Mouse (Mus musculus): Measurements from ENCODE around the gene Mog. TPM values are rescaled to one million over a fixed set of nuclear protein-coding genes. Genes with fewer than 3 reads are reported as not detected.

The Mog gene
- polyA plus RNA-seq, 1 experiment, result not detected

DNA sequence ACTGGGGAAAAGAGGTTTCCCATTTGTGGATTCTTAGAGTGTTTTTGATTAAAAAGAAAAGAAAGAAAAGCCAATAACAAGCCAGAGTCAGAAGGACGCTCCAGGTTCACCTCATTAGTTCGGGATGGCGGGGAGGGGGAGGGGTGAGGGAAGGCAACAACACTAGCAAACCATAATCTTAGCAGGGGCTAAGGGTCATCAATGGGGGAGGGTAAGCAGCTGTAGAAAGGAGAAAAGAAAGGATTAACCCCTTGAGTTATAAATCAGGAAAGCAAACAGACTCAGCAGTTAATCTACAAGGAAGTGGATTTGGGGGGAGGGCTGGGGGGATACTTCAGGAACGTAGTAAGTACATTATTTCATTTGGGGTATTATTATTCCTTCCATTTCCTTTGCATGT lies 41.4 kb downstream of the Mog start:
- Histone ChIP-seq H3K4me3 (replicated peaks) (no peak overlapping the region), H3K27me3 (replicated peaks) (peaks cover 65% of the 10 kb centered on the region), H3K4me1 (peaks cover 18% of the 10 kb centered on the region), H3K36me3 (replicated peaks; ENCODE audit: low read length) (no peaks in the 10 kb centered on the region), H3K9me3 (no peaks in the 10 kb centered on the region)
- TF ChIP-seq FLI1 (IDR thresholded peaks at IDR 0.05; ENCODE audit: low read length) (no peak), GATA1 (IDR thresholded peaks at IDR 0.05; ENCODE audit: borderline replicate concordance, low read length) (no peak)

DNA sequence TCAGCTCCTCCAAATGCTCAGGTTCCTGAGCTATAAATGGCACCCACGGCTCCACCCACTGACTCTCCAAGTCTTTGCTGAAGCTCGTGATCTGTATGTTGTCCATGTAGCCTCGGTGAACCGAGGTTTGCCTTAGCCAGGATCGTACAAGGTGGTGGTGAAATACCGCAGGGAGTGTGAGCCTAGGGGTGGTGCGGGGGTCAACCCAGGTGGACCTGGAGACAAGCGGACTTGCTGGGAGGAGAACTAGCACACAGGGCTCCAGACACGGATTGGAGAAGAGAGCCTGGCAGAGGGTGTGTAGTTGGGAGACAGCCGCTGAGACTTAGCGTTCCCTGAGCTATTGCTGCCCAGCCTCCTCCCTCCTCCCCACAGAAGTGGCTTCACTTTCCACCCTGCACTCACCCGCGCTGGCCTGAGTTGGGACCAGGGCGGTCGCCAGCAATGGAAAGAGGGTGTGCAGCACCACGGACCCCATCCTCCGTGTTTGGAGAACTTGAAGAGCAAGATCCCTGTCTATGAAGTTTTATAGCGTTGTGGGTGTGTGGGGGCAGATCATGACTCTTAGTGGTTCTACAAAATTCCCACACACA lies 41.9 kb downstream of the Mog start, which contains the start of gene 2410137M14Rik:
2410137M14Rik (minus strand) TSS at position 17 of the 593 bp plus-strand sequence.
- TF ChIP-seq FLI1 (IDR thresholded peaks at IDR 0.05; ENCODE audit: low read length) (no peak), GATA1 (IDR thresholded peaks at IDR 0.05; ENCODE audit: borderline replicate concordance, low read length) (no peak)
- H3K4me3 ChIP-seq (replicated peaks), result peak within 1 kb of the TSS; percentile 46
- H3K27me3 ChIP-seq (replicated peaks), result peaks cover 62% of the 10 kb centered on the region
- H3K9me3 ChIP-seq, result no peaks in the 10 kb centered on the region
- H3K36me3 ChIP-seq (replicated peaks; ENCODE audit: low read length), result no peaks in the 10 kb centered on the region
- peaks cover 18% of the 10 kb centered on the region for H3K4me1 ChIP-seq

DNA sequence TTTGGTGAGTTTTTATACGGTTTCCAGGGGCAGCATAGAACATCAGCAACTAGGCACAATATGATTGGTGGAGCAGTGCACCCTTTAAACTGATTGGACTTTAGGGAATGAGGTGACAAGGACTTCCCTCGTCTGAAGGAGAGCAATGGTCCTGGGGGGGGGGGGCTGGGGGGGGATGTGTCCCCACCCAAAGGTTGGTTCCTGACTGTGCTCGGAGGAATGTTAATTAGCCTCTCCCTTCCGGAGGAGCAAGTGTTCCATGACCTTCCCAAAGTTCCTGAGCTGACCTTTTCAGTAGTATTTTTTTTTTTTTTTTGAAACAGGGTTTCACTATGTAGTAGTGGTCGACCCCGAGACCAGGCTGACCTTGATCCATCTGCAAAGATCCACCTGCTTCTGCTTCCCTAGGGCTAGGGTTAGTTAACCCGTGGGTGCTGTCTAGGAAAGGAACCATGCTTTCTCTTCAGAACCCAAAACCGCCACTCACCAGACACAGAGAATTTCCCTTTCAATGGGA lies 49.9 kb downstream of the Mog start:
- no peak for TF ChIP-seq GATA1 (IDR thresholded peaks at IDR 0.05; ENCODE audit: borderline replicate concordance, low read length)
- no peak for TF ChIP-seq FLI1 (IDR thresholded peaks at IDR 0.05; ENCODE audit: low read length)

DNA sequence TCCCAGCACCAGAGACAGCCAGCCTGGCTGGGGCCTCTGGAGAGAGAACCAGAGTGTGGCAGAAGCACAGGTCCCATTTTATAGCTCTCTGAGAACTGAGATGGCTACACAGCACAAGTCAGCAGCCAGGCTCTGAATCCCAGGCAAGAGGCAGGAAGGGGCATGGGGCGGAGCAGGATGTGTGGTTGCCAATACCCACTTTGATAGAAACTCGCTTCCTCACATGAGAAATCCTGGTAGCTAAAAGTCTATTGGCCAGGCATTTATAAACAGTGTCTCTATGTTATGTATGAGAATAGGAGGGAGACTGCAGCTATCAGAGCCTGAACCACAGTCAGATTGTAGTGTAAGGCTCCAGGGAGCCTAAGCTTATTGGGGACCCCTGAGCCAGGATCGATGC lies 50.4 kb downstream of the Mog start:
- Histone ChIP-seq H3K36me3 (replicated peaks; ENCODE audit: low read length) (no peaks in the 10 kb centered on the region), H3K4me3 (replicated peaks) (peak overlapping the region; percentile 21), H3K9me3 (no peaks in the 10 kb centered on the region), H3K4me1 (peaks cover 34% of the 10 kb centered on the region), H3K27me3 (replicated peaks) (peaks cover 59% of the 10 kb centered on the region)
- TF ChIP-seq FLI1 (IDR thresholded peaks at IDR 0.05; ENCODE audit: low read length) (no peak), GATA1 (IDR thresholded peaks at IDR 0.05; ENCODE audit: borderline replicate concordance, low read length) (no peak)

More for the DNA sequence above, 49.9 kb downstream of the Mog start:
- Histone ChIP-seq H3K27me3 (replicated peaks) (peaks cover 62% of the 10 kb centered on the region), H3K4me3 (replicated peaks) (no peak overlapping the region), H3K9me3 (no peaks in the 10 kb centered on the region), H3K4me1 (peaks cover 34% of the 10 kb centered on the region), H3K36me3 (replicated peaks; ENCODE audit: low read length) (no peaks in the 10 kb centered on the region)

DNA sequence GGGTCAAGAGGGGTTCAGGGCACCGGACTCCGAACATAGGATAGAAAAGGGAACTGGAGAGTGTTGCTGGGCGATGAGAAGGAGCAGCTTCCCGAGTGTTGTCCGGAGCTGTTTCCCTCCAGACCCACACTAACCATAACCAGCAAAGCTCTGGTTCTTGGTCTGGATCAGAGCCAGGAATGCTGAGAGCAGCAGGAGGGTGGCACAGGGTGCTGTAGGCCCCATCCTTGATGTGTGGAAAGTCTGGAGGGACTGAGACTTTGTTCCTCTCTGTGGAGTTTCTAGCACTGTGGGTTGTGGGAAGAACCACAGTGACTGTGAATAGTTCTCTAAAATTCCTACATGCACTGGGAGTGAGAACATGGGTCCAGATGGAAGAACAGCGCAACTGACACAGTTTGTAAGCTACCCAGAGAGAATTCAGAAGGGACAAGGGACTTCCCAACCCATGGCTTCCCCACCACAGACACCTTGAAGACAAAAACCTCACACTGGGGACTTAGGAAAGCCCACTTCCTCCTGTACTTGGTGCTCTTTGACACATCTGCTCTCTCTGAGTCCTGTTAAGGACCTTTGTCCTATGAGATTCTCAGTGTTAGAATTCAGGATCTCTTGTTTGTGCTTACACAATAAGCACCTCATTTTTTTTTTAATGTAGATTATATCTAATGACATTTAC lies 51.9 kb downstream of the Mog start:
- peaks cover 50% of the 10 kb centered on the region for H3K27me3 ChIP-seq (replicated peaks)
- no peaks in the 10 kb centered on the region for H3K36me3 ChIP-seq (replicated peaks; ENCODE audit: low read length)
- no peak overlapping the region for H3K4me3 ChIP-seq (replicated peaks)
- peaks cover 41% of the 10 kb centered on the region for H3K4me1 ChIP-seq
- H3K9me3 ChIP-seq, result no peaks in the 10 kb centered on the region
- TF ChIP-seq FLI1 (IDR thresholded peaks at IDR 0.05; ENCODE audit: low read length) (no peak), GATA1 (IDR thresholded peaks at IDR 0.05; ENCODE audit: borderline replicate concordance, low read length) (no peak)

DNA sequence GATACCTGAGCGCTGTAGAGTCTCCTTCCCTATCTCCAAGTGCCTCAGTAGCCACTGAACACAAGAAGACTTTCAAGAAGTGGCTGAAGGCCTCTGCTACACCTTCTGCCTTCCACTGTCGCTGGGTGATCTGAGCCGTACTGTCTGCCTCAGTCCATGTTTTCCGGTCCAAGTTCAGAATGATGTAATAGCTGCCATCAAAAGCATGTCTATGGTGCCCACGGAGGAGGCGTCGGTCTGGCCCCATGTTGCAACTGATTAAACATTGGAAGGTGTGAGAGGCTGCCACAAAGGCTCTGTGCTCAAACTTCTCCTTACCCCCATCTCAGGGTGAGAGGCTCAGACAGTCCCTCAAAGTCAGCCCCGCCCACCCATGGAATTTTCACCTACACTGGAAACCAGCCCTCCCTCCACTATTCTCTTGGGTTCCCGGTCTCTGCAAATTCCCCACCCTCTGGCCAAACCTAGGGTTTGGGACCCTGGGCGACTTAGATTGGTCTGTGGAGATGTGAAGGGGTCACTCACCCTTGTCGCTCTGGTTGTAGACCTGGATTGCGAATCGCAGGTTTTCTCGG lies 52.8 kb downstream of the Mog start:
- H3K36me3 ChIP-seq (replicated peaks; ENCODE audit: low read length), result peaks cover 3% of the 10 kb centered on the region
- peaks cover 43% of the 10 kb centered on the region for H3K4me1 ChIP-seq
- TF ChIP-seq GATA1 (IDR thresholded peaks at IDR 0.05; ENCODE audit: borderline replicate concordance, low read length) (no peak), FLI1 (IDR thresholded peaks at IDR 0.05; ENCODE audit: low read length) (no peak)

DNA sequence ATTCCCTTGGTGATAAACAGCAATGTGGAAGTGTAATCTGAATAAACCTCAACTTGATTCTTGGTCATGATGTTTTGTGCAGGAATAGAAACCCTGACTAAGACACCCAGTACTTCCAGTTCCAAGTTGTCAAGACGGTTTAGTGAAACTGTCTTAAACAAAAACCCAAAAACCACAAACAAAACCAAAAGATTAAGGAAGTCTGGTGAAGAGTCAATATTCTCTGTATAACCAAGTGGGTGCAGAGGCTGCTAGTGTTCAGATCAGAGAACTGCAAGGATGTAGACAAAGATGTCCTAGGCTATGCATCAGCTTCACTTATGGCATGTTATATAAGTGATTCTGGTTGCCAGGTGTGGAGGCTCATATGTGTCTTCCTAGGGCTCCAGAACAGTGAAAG lies 56.3 kb downstream of the Mog start:
- Histone ChIP-seq H3K4me1 (peaks cover 26% of the 10 kb centered on the region), H3K27me3 (replicated peaks) (peaks cover 27% of the 10 kb centered on the region), H3K9me3 (no peaks in the 10 kb centered on the region), H3K36me3 (replicated peaks; ENCODE audit: low read length) (peaks cover 16% of the 10 kb centered on the region), H3K4me3 (replicated peaks) (no peak overlapping the region)
- TF ChIP-seq FLI1 (IDR thresholded peaks at IDR 0.05; ENCODE audit: low read length), result no peak
- TF ChIP-seq GATA1 (IDR thresholded peaks at IDR 0.05; ENCODE audit: borderline replicate concordance, low read length), result no peak

More for the DNA sequence above, 52.8 kb downstream of the Mog start:
- Histone ChIP-seq H3K27me3 (replicated peaks) (peaks cover 44% of the 10 kb centered on the region), H3K9me3 (no peaks in the 10 kb centered on the region), H3K4me3 (replicated peaks) (no peak overlapping the region)

DNA sequence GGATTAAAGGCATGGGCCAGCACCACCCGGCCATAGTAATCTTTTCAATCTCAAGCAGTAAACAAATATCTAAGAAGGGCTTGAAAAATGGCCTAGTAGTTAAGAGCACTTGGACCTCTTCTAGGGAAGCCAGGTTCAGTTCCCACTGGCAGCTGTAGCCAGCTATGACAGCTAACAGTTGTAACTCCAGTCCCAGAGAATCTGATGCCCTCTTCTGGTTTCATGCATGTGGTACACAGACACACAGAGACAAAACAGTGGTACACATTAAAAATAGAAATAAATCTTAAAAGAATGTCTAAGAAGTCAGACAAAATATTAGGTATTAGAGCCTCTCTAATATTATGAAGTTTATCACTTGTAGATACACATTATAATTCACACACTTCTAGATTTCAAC lies 62.1 kb downstream of the Mog start:
- H3K4me1 ChIP-seq, result peaks cover 21% of the 10 kb centered on the region
- H3K27me3 ChIP-seq (replicated peaks), result no peaks in the 10 kb centered on the region
- H3K4me3 ChIP-seq (replicated peaks), result no peak overlapping the region
- no peaks in the 10 kb centered on the region for H3K9me3 ChIP-seq
- peaks cover 26% of the 10 kb centered on the region for H3K36me3 ChIP-seq (replicated peaks; ENCODE audit: low read length)
- TF ChIP-seq FLI1 (IDR thresholded peaks at IDR 0.05; ENCODE audit: low read length) (no peak), GATA1 (IDR thresholded peaks at IDR 0.05; ENCODE audit: borderline replicate concordance, low read length) (no peak)

Other genes starting within 250 kb of the Mog start
- not detected in 2 replicates for gene H2-M10.6, start 211.2 kb downstream of the Mog start, polyA plus RNA-seq (2012; ENCODE audit: insufficient read depth, low replicate concordance)
- 2.1 and 17.7 TPM in 2 replicates for gene Trim26, start 186.3 kb downstream of the Mog start, polyA plus RNA-seq (2012; ENCODE audit: insufficient read depth, low replicate concordance)
- not detected in 2 replicates for gene Trim15, start 156.2 kb downstream of the Mog start, polyA plus RNA-seq (2012; ENCODE audit: insufficient read depth, low replicate concordance)
- gene Trim10, start 153.8 kb downstream of the Mog start, polyA plus RNA-seq (2012; ENCODE audit: insufficient read depth, low replicate concordance), result 0.27 TPM in 1 of 2 replicates, not detected in the other
- not detected in 2 replicates for gene Trim40, start 133.3 kb downstream of the Mog start, polyA plus RNA-seq (2012; ENCODE audit: insufficient read depth, low replicate concordance)
- gene Trim31, start 125.3 kb downstream of the Mog start, polyA plus RNA-seq (2012; ENCODE audit: insufficient read depth, low replicate concordance), result not detected in 2 replicates
- gene Rnf39, start 80.5 kb downstream of the Mog start, polyA plus RNA-seq (2012; ENCODE audit: insufficient read depth, low replicate concordance), result not detected in 2 replicates
- 504 and 1,093 TPM in 2 replicates for gene Ppp1r11, start 71.7 kb downstream of the Mog start, polyA plus RNA-seq (2012; ENCODE audit: insufficient read depth, low replicate concordance)
- 2.1 and 2.6 TPM in 2 replicates for gene Znrd1, start 64.8 kb downstream of the Mog start, polyA plus RNA-seq (2012; ENCODE audit: insufficient read depth, low replicate concordance)
- 0.85 TPM in 1 of 2 replicates, not detected in the other for gene Znrd1as, start 64.8 kb downstream of the Mog start, polyA plus RNA-seq (2012; ENCODE audit: insufficient read depth, low replicate concordance)
- gene 2410137M14Rik, start 42.2 kb downstream of the Mog start, polyA plus RNA-seq (2012; ENCODE audit: insufficient read depth, low replicate concordance), result not detected in 2 replicates
- not detected in 2 replicates for gene H2-M5, start 33.9 kb downstream of the Mog start, polyA plus RNA-seq (2012; ENCODE audit: insufficient read depth, low replicate concordance)
- gene Zfp57, start 22.2 kb downstream of the Mog start, polyA plus RNA-seq (2012; ENCODE audit: insufficient read depth, low replicate concordance), result 3.5 TPM in 1 of 2 replicates, not detected in the other
- 1.6 and 1.7 TPM in 2 replicates for gene Gabbr1, start 22.6 kb upstream of the Mog start, polyA plus RNA-seq (2012; ENCODE audit: insufficient read depth, low replicate concordance)
- gene Olfr90, start 65.1 kb upstream of the Mog start, polyA plus RNA-seq (2012; ENCODE audit: insufficient read depth, low replicate concordance), result not detected in 2 replicates
- gene Olfr91, start 74.9 kb upstream of the Mog start, polyA plus RNA-seq (2012; ENCODE audit: insufficient read depth, low replicate concordance), result not detected in 2 replicates
- not detected in 2 replicates for gene Olfr92, start 96.7 kb upstream of the Mog start, polyA plus RNA-seq (2012; ENCODE audit: insufficient read depth, low replicate concordance)
- gene Olfr93, start 138.1 kb upstream of the Mog start, polyA plus RNA-seq (2012; ENCODE audit: insufficient read depth, low replicate concordance), result not detected in 2 replicates
- gene Ubd, start 170.5 kb upstream of the Mog start, polyA plus RNA-seq (2012; ENCODE audit: insufficient read depth, low replicate concordance), result not detected in 2 replicates
- not detected in 2 replicates for gene Olfr94, start 177.6 kb upstream of the Mog start, polyA plus RNA-seq (2012; ENCODE audit: insufficient read depth, low replicate concordance)
- not detected in 2 replicates for gene Olfr95, start 189.7 kb upstream of the Mog start, polyA plus RNA-seq (2012; ENCODE audit: insufficient read depth, low replicate concordance)
- not detected in 2 replicates for gene Olfr96, start 196.7 kb upstream of the Mog start, polyA plus RNA-seq (2012; ENCODE audit: insufficient read depth, low replicate concordance)
- gene Olfr97, start 213.9 kb upstream of the Mog start, polyA plus RNA-seq (2012; ENCODE audit: insufficient read depth, low replicate concordance), result not detected in 2 replicates
- not detected in 2 replicates for gene Olfr98, start 240.4 kb upstream of the Mog start, polyA plus RNA-seq (2012; ENCODE audit: insufficient read depth, low replicate concordance)
- 0.82 TPM in 1 of 2 replicates, not detected in the other for gene H2-M3, start 246.8 kb upstream of the Mog start, polyA plus RNA-seq (2012; ENCODE audit: insufficient read depth, low replicate concordance)